Mouse (Mus musculus) megakaryocyte-erythroid progenitor cell, adult 5-6 weeks (primary cell): ENCODE data around the gene Capn6. TPM values are rescaled to one million over a fixed set of nuclear protein-coding genes. Genes with fewer than 3 reads are reported as not detected.

Experiments used
- ATAC-seq: replicated peaks from 2 replicates; pipeline ENCODE4 v1.8.0; 2016; ENCODE audit warnings: mild to moderate bottlenecking, inconsistent platforms; ENCODE audit not compliant: severe bottlenecking, poor library complexity, low FRiP score, low TSS enrichment
- total RNA-seq, 2 experiments: library from RNA; stranded (forward) in 1 of 2; stranded (reverse) in 1 of 2; fragments of 200-1000, 215-1000 nt in 1 of 2; fragments of >200 nt in 1 of 2; fragmentation: Nextera tagmentation in 1 of 2; gene quantifications; 2 replicates each; pipeline ENCODE4 v1.2.3; 2014 to 2017

The Capn6 gene
- total RNA-seq (2014; fragmentation: Nextera tagmentation) (not detected in 2 replicates), total RNA-seq (2017) (not detected in 2 replicates)

DNA sequence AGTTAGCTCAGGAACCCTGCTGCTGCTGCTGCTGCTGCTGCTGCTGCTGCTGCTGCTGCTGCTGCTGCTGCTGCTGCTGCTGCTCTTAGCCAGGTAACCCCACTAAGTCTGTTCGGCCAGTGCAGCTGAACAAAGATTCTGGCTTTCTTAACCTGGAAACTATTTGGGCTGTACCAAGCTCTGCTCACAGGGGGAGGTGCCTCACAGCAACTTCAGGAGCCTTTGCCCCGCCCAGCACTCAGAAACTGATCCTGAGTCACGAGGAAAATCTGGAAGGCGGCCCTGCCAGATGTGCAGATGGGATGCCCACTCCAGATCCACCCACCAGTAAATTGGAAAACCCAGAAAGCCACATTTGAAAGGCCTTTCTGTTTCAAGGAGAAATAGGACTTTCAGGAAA, at the start of gene Capn6:
Capn6 (minus strand) TSS at position 203 of the 400 bp plus-strand sequence.
- ATAC-seq, result no peak

DNA sequence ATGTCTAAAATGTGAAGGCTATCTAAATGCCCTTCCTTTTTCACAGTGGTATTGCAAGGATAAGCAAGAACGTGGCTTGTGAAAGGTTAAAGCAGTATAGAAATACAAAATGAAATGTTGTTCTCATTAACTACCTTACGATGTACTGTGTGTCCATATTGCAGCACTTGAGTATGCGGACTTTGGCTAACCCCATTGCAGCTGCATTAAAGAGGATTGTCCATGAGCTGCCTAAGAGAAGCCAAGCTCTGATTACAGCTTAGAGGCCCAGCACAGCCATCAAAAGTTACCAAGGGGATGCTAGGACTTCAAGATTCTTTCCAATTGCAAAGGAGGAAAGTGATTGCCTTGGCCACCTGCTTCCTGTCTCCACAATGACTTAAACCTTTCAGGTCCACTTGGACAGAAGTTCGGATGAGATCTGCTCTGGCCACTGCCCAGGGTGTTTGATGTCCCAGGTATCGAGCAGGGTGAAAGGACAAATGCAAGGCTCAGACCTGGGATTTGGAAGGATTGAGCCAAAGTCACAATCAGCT, 40.0 kb upstream of the Capn6 start:
- ATAC-seq, result no peak

DNA sequence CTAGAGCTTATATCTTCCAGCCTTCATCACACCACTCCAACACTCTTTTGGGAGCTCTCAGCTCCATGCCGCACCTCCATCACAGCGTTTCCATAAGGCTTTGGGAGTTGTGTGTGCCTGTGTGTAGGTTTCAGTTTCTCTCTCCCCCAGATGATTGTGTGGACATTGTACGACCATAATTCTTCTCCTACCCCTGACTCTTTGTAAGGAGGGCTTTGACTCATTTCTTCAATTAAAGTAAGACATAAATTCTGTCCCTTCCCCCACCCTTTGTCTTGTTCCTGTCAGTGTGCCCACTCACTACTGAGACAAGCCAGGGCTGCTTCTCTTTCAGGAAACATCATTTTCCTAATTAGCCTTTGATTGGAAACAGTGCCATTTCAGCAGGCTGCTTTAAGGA, 24.1 kb upstream of the Capn6 start:
- ATAC-seq, result no peak

DNA sequence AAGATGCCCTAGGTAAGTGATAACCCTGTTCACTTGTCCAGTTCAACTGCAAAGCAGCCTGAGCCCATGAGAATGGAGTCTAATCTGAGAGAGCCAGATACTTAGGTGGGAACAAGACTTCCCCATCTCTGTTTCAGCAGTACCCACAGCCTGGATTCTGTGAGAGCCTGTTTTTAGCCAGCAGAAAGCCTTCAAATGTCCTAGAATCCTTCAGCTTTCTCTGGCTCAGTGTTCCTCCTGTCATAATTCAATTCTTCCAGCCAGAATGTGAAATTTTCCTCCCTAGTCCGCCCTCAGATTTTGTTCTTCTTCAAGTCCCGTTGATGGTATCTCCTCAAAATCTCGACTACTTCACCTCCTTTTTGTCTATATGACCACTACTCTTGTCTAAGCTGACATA, 22.8 kb upstream of the Capn6 start:
- no peak for ATAC-seq

DNA sequence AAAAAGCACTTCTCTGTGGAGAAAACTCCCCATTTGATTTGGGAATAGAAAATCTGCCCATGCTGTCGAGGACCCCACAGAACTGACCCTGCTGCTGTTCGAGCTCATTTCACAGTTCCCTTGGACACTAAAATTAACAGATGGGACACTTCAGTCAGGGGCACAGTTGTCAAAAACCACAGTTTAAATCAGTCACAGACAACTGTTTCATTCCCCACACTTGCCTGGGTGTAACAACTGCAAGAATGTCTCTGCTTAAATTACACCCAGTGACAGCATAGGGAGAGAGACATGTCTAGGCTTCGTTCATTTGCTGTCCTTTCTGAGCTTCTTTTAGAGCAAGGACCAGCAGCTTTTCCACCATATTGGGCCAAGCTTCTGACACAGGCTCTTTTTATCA, 19.4 kb upstream of the Capn6 start:
- ATAC-seq, result no peak

DNA sequence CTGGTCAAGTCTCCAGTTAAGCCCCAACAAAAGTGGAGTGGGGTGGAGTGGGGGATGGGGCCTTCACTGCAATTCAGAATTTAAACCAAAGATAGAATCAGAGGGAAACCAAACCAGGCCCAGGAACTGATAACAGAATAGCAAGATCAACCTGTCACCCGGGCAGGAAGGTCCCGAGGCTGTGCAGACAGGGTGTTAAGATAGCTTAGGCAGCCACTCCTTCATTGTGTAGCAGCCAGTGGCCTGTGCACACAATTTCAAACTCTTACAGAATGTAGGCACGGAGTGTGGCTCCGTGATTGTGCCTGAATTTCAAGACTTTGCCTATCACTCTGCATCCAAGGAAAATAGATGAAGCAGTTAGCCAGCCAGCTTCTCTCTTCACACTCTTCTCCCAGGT, 693 bp downstream of the Capn6 start:
- ATAC-seq, result no peak

DNA sequence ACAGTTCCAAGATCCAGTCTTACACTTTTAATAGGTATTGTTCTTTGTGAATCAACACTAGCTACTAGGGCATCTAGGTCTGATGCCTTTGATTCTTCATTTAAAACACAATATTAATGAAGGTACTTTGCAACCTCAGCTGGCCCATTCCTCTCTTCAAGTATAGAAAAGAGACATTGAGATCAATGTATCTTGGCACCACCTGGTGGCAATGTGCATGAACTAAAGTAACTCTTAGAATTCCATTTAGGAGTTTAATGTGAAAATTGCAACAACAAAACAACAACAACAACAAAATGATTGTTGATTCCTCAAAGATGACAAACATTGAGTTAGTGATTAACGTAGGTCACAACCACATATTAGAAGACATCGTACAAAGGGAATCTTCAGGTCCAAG, 8.3 kb downstream of the Capn6 start:
- ATAC-seq, result no peak

DNA sequence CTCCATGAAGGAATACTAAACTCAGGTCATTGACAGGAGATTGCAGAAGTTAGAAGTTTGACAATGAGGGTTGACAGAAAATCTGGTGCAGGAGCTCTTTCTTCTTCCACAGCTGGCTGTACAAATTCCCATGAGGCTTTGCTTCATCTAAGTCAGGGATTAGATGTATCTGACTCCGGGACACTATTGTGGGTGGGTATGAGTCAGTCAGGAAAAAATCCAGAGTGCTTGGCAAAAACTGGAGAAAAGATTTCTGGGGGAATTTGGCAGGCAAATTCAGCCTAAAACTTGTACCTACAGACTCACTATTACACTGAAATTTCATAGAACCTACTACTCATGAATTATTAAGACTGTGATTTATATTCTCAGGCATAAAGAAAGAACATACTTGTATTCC, 11.3 kb downstream of the Capn6 start:
- ATAC-seq, result no peak

DNA sequence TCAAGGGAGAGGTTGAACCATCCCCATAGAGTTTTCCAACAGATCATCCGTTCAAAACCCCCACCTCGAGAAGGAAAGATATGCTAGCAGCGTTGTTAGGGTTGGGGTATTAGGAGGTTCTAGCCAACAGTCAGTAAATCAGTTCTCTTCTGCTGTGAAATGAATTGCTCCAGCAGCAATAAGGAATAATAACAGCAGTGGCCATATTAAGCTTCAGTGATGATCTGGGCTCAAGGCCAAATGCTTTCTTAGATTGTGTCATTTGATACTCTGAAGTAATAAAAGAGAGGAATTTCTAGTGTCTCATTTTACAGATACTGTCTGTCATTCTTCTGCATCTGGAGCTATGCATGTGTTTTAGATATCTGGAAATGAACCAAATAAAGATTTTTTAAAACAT, 64.7 kb downstream of the Capn6 start:
- no peak for ATAC-seq

Other genes starting within 250 kb of the Capn6 start
- not detected in 2 replicates for gene Dcx, start 105.9 kb upstream of the Capn6 start, total RNA-seq (2014; fragmentation: Nextera tagmentation)
- gene Dcx, start 105.9 kb upstream of the Capn6 start, total RNA-seq (2017), result not detected in 2 replicates